Mouse (Mus musculus) embryonic fibroblast, embryonic 13.5 days (primary cell): Measurements from ENCODE around the gene Tmem79.
"Not testable (repeated sequence)": the region's sequence is repeated elsewhere in the genome, so short reads cannot be mapped to it uniquely, and the experiment has no call there.

Source experiments
- CTCF ChIP-seq: IDR thresholded peaks from 2 replicates; pipeline ENCODE4 v1.5.1; 2011; ENCODE audit warnings: mild to moderate bottlenecking, control low read depth, low read length, moderate library complexity, borderline replicate concordance; ENCODE audit not compliant: insufficient read depth
- POLR2A ChIP-seq: IDR thresholded peaks from 2 replicates; pipeline ENCODE4 v1.6.1; 2011; ENCODE audit warnings: low read depth, mild to moderate bottlenecking, control low read depth, low read length, moderate library complexity

GRCm38 (mm10) chr3:88366830-88367428, 31.0 kb upstream of the Tmem79 start:
- TF ChIP-seq CTCF, POLR2A: not testable (repeated sequence)
